Mouse (Mus musculus) midbrain, embryonic 16.5 days (tissue): ENCODE measurements at regions not wholly inside any gene's neighbourhood (a gene's known extent, or its start where the extent isn't known, plus 50 kb on each side); places are given as distances from the start of the nearest gene placed in this dataset.

ENCODE experiments used
- ATAC-seq: fragments of 200-750 bp; cut with Nextera tagmentation; 2 replicates; pipeline ENCODE4 v1.8.0; 2017; ENCODE audit warnings: moderate TSS enrichment
- H3K27ac ChIP-seq: fragments of 300-500 bp; sonication (generic); 2 replicates; pipeline ENCODE4 v1.5.1; 2014; ENCODE audit warnings: mild to moderate bottlenecking, low read length, mixed read lengths
- H3K27me3 ChIP-seq: fragments of 300-500 bp; sonication (generic); 2 replicates; pipeline ENCODE4 v1.6.1; 2014; ENCODE audit warnings: low read depth, low read length, mixed read lengths; ENCODE audit not compliant: control insufficient read depth, insufficient read depth
- H3K36me3 ChIP-seq: fragments of 300-500 bp; sonication (generic); 2 replicates; pipeline ENCODE4 v1.6.1; 2014; ENCODE audit warnings: mild to moderate bottlenecking, low read length, moderate library complexity, mixed read lengths; ENCODE audit not compliant: control insufficient read depth, insufficient read depth
- H3K4me1 ChIP-seq: fragments of 300-500 bp; sonication (generic); 2 replicates; pipeline ENCODE4 v1.6.1; 2014; ENCODE audit warnings: mild to moderate bottlenecking, low read length, mixed read lengths; ENCODE audit not compliant: control insufficient read depth, insufficient read depth
- H3K4me2 ChIP-seq: fragments of 300-500 bp; sonication (generic); 2 replicates; pipeline ENCODE4 v1.6.1; 2014; ENCODE audit warnings: mild to moderate bottlenecking, low read length, mixed read lengths
- H3K4me3 ChIP-seq: fragments of 300-500 bp; sonication (generic); 2 replicates; pipeline ENCODE4 v1.5.1; 2014; ENCODE audit warnings: low read depth, mild to moderate bottlenecking, low read length, moderate library complexity, mixed read lengths
- H3K9ac ChIP-seq: fragments of 300-500 bp; sonication (generic); 2 replicates; pipeline ENCODE4 v1.6.1; 2014; ENCODE audit warnings: low read depth, low read length, mixed read lengths
- H3K9me3 ChIP-seq: fragments of 300-500 bp; sonication (generic); replicated peaks from 2 replicates; pipeline ENCODE4 v1.6.1; 2014; ENCODE audit warnings: mild to moderate bottlenecking, low read length, mixed read lengths; ENCODE audit not compliant: control insufficient read depth, poor library complexity, severe bottlenecking
- WGBS: fragments of 180-500 bp; shearing (Covaris S2); extraction: QIAGEN DNeasy Blood & Tissue Kit; methylation state at CpG from one replicate; pipeline ENCODE4 v1.1.7; 2014; 5-methylcytosine and 5-hydroxymethylcytosine counted together

DNA sequence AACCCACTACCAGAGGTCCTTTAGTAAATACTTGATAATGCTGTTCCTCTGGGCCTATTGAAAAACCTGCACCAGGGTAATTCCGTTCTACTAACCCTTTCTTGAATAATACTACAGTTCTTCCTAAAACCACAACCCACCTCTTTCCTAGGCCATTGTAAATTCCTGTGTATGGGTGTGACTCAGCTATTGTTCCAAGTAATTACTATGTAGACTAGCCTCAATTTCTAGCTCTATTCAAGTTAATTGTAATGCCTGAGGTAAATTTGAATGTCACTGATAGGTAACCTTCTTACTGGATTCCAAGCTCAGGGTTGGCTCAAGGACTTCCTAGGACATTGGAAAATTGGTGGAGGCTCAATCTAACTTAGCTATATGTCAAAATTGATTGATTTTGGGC is 185.1 kb upstream of the Slc5a7 start:
- H3K4me1 ChIP-seq = peaks cover 2% of the 10 kb centered on the region; the same call in 1 of the 2 replicates
- no peak overlapping the region for H3K27ac ChIP-seq
- H3K9me3 ChIP-seq = no peaks in the 10 kb centered on the region
- H3K9ac ChIP-seq = no peak overlapping the region
- H3K36me3 ChIP-seq = no peaks in the 10 kb centered on the region
- WGBS = 87% methylated on average over 1 of the region's 1 CpGs
- H3K4me2 ChIP-seq = no peak overlapping the region
- no peak for ATAC-seq
- H3K27me3 ChIP-seq = no peaks in the 10 kb centered on the region
- H3K4me3 ChIP-seq = no peak overlapping the region

DNA sequence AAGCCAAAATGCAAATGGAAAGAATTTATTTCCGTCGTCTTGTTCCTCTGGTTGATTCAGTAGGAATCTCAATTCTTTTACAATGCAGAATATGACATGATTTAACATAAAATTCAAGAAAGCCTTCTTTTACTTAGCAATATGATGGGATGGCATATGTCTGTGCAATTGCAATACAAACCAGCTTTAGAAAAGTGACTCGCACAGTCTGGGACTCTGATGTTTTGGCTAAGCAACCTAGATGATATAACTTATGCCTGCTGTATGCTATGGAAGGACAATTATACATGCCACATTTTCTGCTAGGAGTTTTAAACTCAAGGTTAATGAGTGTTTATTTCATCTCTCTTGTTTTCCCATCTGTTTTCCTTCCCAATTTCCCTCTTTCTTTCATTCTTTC is 141.1 kb upstream of the Slc5a7 start:
- Histone ChIP-seq H3K9ac (no peak overlapping the region), H3K4me2 (no peak overlapping the region), H3K27me3 (no peaks in the 10 kb centered on the region), H3K4me3 (no peak overlapping the region), H3K27ac (no peak overlapping the region), H3K36me3 (no peaks in the 10 kb centered on the region), H3K9me3 (no peaks in the 10 kb centered on the region), H3K4me1 (no peaks in the 10 kb centered on the region)
- 96% methylated on average over 3 of the region's 3 CpGs for WGBS
- ATAC-seq = no peak

DNA sequence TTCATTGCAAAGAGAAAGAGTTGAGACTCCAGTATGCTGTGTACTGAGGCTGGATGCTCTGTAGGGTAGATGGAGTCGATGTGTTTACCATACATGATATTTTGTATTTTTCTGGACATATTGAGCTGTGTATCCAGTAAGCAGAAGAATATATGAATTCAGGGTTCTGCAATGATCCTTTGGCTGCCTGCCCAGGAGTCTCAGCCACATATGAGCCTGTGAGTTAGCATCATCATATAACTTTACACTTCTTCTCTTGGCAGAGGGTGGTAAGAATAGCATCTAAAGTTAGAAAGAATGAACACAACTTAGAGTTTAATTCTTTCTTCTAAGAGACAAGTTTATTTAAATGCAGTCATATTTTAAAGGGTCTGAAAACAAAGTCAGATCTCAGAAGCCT is 139.6 kb upstream of the Slc5a7 start:
- 85% methylated on average over 1 of the region's 1 CpGs for WGBS
- no peak overlapping the region for H3K9ac ChIP-seq
- no peak for ATAC-seq
- H3K36me3 ChIP-seq = no peaks in the 10 kb centered on the region
- H3K27me3 ChIP-seq = no peaks in the 10 kb centered on the region
- H3K4me1 ChIP-seq = no peaks in the 10 kb centered on the region
- no peak overlapping the region for H3K27ac ChIP-seq
- no peak overlapping the region for H3K4me2 ChIP-seq
- no peaks in the 10 kb centered on the region for H3K9me3 ChIP-seq
- no peak overlapping the region for H3K4me3 ChIP-seq

DNA sequence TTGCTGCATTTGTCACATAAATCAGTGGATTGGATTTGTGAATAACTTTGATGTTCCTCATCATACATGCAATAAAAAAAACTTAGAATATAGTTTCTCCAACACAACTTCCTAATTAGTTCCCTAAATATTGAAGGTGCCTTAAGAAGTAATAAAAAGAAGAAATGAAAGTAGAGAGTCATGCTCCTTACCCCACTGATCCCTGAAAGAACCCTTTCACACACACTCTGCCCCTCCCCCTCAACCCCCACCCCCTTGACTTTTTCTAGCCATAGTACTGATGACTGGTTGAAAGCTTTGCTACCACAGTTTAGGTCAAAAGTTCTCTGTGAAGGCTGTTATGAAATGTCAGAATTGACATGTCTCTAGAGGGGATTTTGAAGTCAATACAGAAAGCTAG is 131.1 kb upstream of the Slc5a7 start:
- H3K36me3 ChIP-seq = no peaks in the 10 kb centered on the region
- H3K27me3 ChIP-seq = no peaks in the 10 kb centered on the region
- no peaks in the 10 kb centered on the region for H3K4me1 ChIP-seq
- no peak for ATAC-seq
- no peak overlapping the region for H3K9ac ChIP-seq
- H3K9me3 ChIP-seq = no peaks in the 10 kb centered on the region
- H3K4me2 ChIP-seq = no peak overlapping the region
- no peak overlapping the region for H3K4me3 ChIP-seq
- no peak overlapping the region for H3K27ac ChIP-seq

DNA sequence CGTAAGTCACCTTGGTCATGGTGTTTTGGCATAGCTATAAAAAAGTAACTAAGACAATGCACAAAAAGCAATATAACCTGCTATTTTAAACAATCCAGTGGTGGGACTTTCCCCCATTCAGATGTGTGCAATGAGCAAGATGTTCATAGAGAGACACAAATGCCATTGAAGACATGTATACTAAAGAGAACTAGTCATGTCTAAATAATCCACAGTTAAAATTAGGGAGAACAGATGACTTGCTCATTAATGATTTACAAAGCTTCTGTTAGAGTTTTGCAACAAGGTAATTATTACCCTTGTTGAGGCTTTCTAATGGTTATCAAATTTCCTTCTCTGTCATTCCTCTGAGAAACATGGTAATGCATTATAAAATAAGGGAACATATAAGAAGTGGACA is 115.4 kb upstream of the Slc5a7 start:
- no peak overlapping the region for H3K4me3 ChIP-seq
- no peaks in the 10 kb centered on the region for H3K4me1 ChIP-seq
- H3K9me3 ChIP-seq = no peaks in the 10 kb centered on the region
- no peaks in the 10 kb centered on the region for H3K27me3 ChIP-seq
- H3K9ac ChIP-seq = no peak overlapping the region
- H3K27ac ChIP-seq = no peak overlapping the region
- H3K36me3 ChIP-seq = no peaks in the 10 kb centered on the region
- H3K4me2 ChIP-seq = no peak overlapping the region
- no peak for ATAC-seq
- WGBS = 91% methylated on average over 1 of the region's 1 CpGs

DNA sequence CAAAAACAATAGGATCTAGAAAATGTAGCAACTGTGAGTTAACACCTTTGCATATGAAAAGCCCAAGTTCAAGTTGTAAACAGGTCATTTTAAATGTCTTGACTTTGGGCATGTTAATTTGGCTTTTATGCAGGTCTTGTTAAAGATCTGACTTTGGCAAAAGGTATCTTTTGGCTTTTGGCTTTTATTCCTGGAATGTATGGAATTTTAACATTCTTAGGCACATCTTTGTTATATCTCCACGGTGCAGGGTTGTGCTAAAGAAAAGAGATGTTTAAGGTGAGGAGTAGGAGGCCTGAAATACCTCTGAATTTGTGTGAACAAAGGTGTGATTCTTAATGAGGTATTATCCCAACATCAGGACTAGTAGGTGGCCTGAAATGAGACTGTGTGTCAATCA is 97.6 kb upstream of the Slc5a7 start:
- H3K4me1 ChIP-seq = no peaks in the 10 kb centered on the region
- no peak overlapping the region for H3K4me2 ChIP-seq
- H3K36me3 ChIP-seq = no peaks in the 10 kb centered on the region
- H3K27ac ChIP-seq = no peak overlapping the region
- no peaks in the 10 kb centered on the region for H3K27me3 ChIP-seq
- WGBS = 55% methylated on average over 1 of the region's 1 CpGs
- H3K9me3 ChIP-seq = no peaks in the 10 kb centered on the region
- no peak overlapping the region for H3K9ac ChIP-seq
- ATAC-seq = no peak
- H3K4me3 ChIP-seq = no peak overlapping the region

DNA sequence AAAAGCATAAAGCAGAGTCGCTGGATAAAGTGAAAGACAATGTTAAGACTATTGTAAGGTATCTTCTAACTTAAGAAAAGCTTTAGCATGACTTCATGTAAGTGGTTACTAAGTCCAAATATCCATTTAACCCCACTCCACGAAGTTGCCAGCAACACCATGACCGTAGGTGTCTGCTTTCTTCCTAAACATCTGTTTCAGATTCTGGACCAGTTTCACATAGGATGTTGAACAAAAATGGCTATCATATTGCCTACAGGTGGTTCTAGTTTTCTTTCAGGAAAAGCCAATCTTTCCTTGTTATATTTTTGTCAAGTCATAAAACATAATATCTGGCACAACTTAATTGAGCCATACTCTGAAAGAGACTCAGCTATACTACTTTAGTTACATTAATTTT is 78.7 kb upstream of the Slc5a7 start:
- 69% methylated on average over 3 of the region's 3 CpGs for WGBS
- Histone ChIP-seq H3K4me1 (no peaks in the 10 kb centered on the region), H3K36me3 (no peaks in the 10 kb centered on the region), H3K27me3 (no peaks in the 10 kb centered on the region), H3K9ac (no peak overlapping the region), H3K4me2 (no peak overlapping the region), H3K27ac (no peak overlapping the region), H3K4me3 (no peak overlapping the region), H3K9me3 (no peaks in the 10 kb centered on the region)
- no peak for ATAC-seq

DNA sequence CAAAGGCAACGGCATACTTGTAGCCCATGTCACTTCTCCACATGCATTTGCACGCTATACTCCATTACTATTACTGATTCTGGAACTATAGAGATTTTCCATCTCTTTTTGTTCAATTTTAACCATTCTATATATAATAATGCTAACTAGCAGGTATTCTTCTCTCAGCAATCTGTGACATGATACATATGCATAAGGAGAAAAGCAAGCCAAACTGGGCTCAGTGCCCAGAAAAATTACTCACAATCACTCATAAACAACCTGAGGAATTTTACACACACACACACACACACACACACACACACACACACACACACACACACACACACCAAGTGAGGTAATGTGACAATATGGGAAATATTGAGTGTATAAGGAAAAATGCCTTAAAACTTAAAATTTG is 69.8 kb upstream of the Slc5a7 start:
- Histone ChIP-seq H3K4me1 (no peaks in the 10 kb centered on the region), H3K27ac (no peak overlapping the region), H3K9ac (no peak overlapping the region), H3K4me3 (no peak overlapping the region), H3K27me3 (no peaks in the 10 kb centered on the region), H3K9me3 (no peaks in the 10 kb centered on the region), H3K36me3 (no peaks in the 10 kb centered on the region), H3K4me2 (no peak overlapping the region)
- 82% methylated on average over 2 of the region's 2 CpGs for WGBS
- ATAC-seq = no peak; the same call in 1 of the 2 replicates

DNA sequence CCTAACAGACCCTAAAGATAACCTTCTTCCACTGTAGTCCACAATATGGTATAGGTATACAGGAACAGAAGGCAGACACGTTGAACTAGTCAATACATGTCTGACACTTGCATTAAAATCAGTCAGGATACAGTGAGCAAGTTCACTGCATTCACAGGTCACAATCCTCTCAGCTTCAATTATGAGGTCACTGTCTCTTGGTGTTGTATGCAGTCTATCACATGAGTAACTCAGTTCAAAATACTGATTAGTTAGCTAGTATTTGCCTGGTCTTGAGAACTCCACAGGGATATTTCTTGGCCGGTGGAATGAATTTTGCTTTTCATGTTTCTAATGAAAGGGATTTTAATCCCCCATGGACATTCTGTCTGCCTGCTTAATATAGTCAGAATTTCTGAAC is 69.1 kb upstream of the Slc5a7 start:
- H3K9ac ChIP-seq = no peak overlapping the region
- WGBS = 38% methylated on average over 2 of the region's 2 CpGs
- ATAC-seq = peak; percentile 58; the same call in 1 of the 2 replicates
- H3K4me3 ChIP-seq = no peak overlapping the region
- H3K4me1 ChIP-seq = no peaks in the 10 kb centered on the region
- H3K4me2 ChIP-seq = no peak overlapping the region
- H3K36me3 ChIP-seq = no peaks in the 10 kb centered on the region
- H3K27me3 ChIP-seq = no peaks in the 10 kb centered on the region
- H3K27ac ChIP-seq = no peak overlapping the region
- H3K9me3 ChIP-seq = no peaks in the 10 kb centered on the region

DNA sequence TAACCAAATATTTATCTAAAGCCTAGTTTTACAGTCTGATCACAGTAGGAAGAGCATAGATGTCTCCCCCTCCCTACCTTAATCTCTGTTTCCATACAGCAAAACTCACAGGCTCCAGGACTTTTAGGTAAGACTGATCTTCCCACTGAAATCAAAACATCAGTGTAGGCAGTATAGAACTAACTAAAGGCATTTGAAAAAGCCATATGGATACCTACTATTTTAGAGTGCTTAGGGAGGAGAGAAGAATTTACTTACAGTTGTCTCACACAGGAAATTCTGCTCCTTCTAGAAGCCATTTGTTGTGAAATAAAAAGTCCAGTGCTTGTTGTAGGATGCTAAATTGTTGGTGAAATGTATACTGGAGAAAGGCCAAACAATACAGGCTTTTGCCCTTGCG is 64.2 kb upstream of the Slc5a7 start:
- H3K9ac ChIP-seq = no peak overlapping the region
- no peak overlapping the region for H3K27ac ChIP-seq
- H3K27me3 ChIP-seq = no peaks in the 10 kb centered on the region
- H3K36me3 ChIP-seq = no peaks in the 10 kb centered on the region
- H3K4me1 ChIP-seq = no peaks in the 10 kb centered on the region
- H3K4me2 ChIP-seq = no peak overlapping the region
- WGBS = 87% methylated on average over 1 of the region's 1 CpGs
- H3K4me3 ChIP-seq = no peak overlapping the region
- no peaks in the 10 kb centered on the region for H3K9me3 ChIP-seq
- no peak for ATAC-seq
